Mouse (Mus musculus) heart, embryonic 10.5 days (tissue): ENCODE measurements around the gene Gpank1. TPM values are rescaled to one million over a fixed set of nuclear protein-coding genes. Genes with fewer than 3 reads are reported as not detected.

ENCODE experiments used
- DNase-seq: peaks from one replicate; pipeline ENCODE4 v3.0.0-alpha.2; 2017; ENCODE audit warnings: low spot score
- H3K27ac ChIP-seq: fragments of 300-500 bp; sonication (generic); 2 replicates; pipeline ENCODE4 v1.5.1; 2016; ENCODE audit warnings: mild to moderate bottlenecking
- H3K27me3 ChIP-seq: fragments of 300-500 bp; sonication (generic); 2 replicates; pipeline ENCODE4 v1.6.1; 2016; ENCODE audit warnings: mild to moderate bottlenecking; ENCODE audit not compliant: poor library complexity, insufficient read depth, severe bottlenecking
- H3K36me3 ChIP-seq: fragments of 300-500 bp; sonication (generic); 2 replicates; pipeline ENCODE4 v1.6.1; 2016; ENCODE audit warnings: mild to moderate bottlenecking, moderate library complexity
- H3K4me1 ChIP-seq: fragments of 300-500 bp; sonication (generic); 2 replicates; pipeline ENCODE4 v1.6.1; 2016; ENCODE audit warnings: mild to moderate bottlenecking
- H3K4me3 ChIP-seq: fragments of 300-500 bp; sonication (generic); 2 replicates; pipeline ENCODE4 v1.5.1; 2016; ENCODE audit warnings: mild to moderate bottlenecking, moderate library complexity
- H3K9me3 ChIP-seq: fragments of 300-500 bp; sonication (generic); 2 replicates; pipeline ENCODE4 v1.6.1; 2016; ENCODE audit warnings: mild to moderate bottlenecking, moderate library complexity
- WGBS: fragments of 180-500 bp; shearing (Covaris S2); methylation state at CpG from one replicate; pipeline ENCODE4 v1.1.7; 2016; 5-methylcytosine and 5-hydroxymethylcytosine counted together
- polyA plus RNA-seq: library from polyadenylated mRNA; unstranded; fragments of >200 nt; fragmentation: Nextera tagmentation; extraction: Ambion mirVana; gene quantifications from 2 replicates; pipeline ENCODE4 v1.2.1, GENCODE M21; 2016

Gpank1 gene
- polyA plus RNA-seq, 1 experiment from 2014 or later, result 24.5 TPM

- Histone ChIP-seq H3K4me3 (peak within 1 kb of the TSS; percentile 82), H3K36me3 (peaks cover 31% of the 10 kb centered on the region), H3K27ac (peak within 1 kb of the TSS; percentile 99), H3K27me3 (no peaks in the 10 kb centered on the region), H3K4me1 (peaks cover 17% of the 10 kb centered on the region), H3K9me3 (no peaks in the 10 kb centered on the region)
- 3% methylated on average over 67 of the region's 67 CpGs for WGBS
- DNase-seq, result peak; percentile 96
These were observed 32.2 kb upstream of the Gpank1 start, which contains the start of gene Abhd16a for GRCm38 (mm10) chr17:35088825-35089644. Gene Abhd16a, plus strand, starts transcription at chr17:35089263.

- peak overlapping the region; percentile 99; the same call in 1 of the 2 replicates for H3K27ac ChIP-seq
- H3K9me3 ChIP-seq, result no peaks in the 10 kb centered on the region
- WGBS, result 65% methylated on average over 8 of the region's 8 CpGs
- H3K27me3 ChIP-seq, result no peaks in the 10 kb centered on the region
- H3K36me3 ChIP-seq, result peaks cover 43% of the 10 kb centered on the region
- H3K4me1 ChIP-seq, result peaks cover 17% of the 10 kb centered on the region
- no peak for DNase-seq
- H3K4me3 ChIP-seq, result peak overlapping the region; percentile 82
These were observed 30.9 kb upstream of the Gpank1 start for GRCm38 (mm10) chr17:35090166-35090932.

GRCm38 (mm10) chr17:35092403-35093198 is 28.7 kb upstream of the Gpank1 start:
- Histone ChIP-seq H3K27me3 (no peaks in the 10 kb centered on the region), H3K36me3 (peaks cover 65% of the 10 kb centered on the region), H3K27ac (no peak overlapping the region), H3K4me3 (no peak overlapping the region), H3K9me3 (no peaks in the 10 kb centered on the region), H3K4me1 (peaks cover 17% of the 10 kb centered on the region)
- 89% methylated on average over 14 of the region's 14 CpGs for WGBS
- DNase-seq, result no peak

GRCm38 (mm10) chr17:35094475-35095365 is 26.5 kb upstream of the Gpank1 start:
- H3K4me1 ChIP-seq, result peaks cover 12% of the 10 kb centered on the region
- H3K9me3 ChIP-seq, result no peaks in the 10 kb centered on the region
- H3K36me3 ChIP-seq, result peaks cover 82% of the 10 kb centered on the region
- H3K27ac ChIP-seq, result 0 out of 2 replicates have a peak overlapping the region, but pooled peaks have one; percentile 6
- no peak overlapping the region for H3K4me3 ChIP-seq
- no peak for DNase-seq
- WGBS, result 81% methylated on average over 15 of the region's 15 CpGs
- no peaks in the 10 kb centered on the region for H3K27me3 ChIP-seq

- no peak overlapping the region for H3K4me3 ChIP-seq
- peaks cover 93% of the 10 kb centered on the region for H3K36me3 ChIP-seq
- peak overlapping the region; percentile 23; the same call in 1 of the 2 replicates for H3K27ac ChIP-seq
- H3K27me3 ChIP-seq, result no peaks in the 10 kb centered on the region
- no peak for DNase-seq
- WGBS, result 90% methylated on average over 12 of the region's 12 CpGs
- no peaks in the 10 kb centered on the region for H3K9me3 ChIP-seq
- peaks cover 13% of the 10 kb centered on the region for H3K4me1 ChIP-seq
These were observed 24.7 kb upstream of the Gpank1 start for GRCm38 (mm10) chr17:35096597-35096996.

GRCm38 (mm10) chr17:35097164-35097655 is 24.0 kb upstream of the Gpank1 start:
- no peak overlapping the region for H3K4me3 ChIP-seq
- H3K36me3 ChIP-seq, result peaks cover 93% of the 10 kb centered on the region
- H3K9me3 ChIP-seq, result no peaks in the 10 kb centered on the region
- H3K4me1 ChIP-seq, result peaks cover 15% of the 10 kb centered on the region
- DNase-seq, result no peak
- H3K27ac ChIP-seq, result no peak overlapping the region
- H3K27me3 ChIP-seq, result no peaks in the 10 kb centered on the region
- 82% methylated on average over 12 of the region's 12 CpGs for WGBS

- H3K27ac ChIP-seq, result peak overlapping the region; percentile 3; the same call in 1 of the 2 replicates
- no peaks in the 10 kb centered on the region for H3K27me3 ChIP-seq
- H3K36me3 ChIP-seq, result peaks cover 90% of the 10 kb centered on the region
- peaks cover 31% of the 10 kb centered on the region for H3K4me1 ChIP-seq
- no peak for DNase-seq
- 63% methylated on average over 10 of the region's 10 CpGs for WGBS
- H3K4me3 ChIP-seq, result no peak overlapping the region
- H3K9me3 ChIP-seq, result no peaks in the 10 kb centered on the region
These were observed 21.0 kb upstream of the Gpank1 start for GRCm38 (mm10) chr17:35100196-35100765.

- Histone ChIP-seq H3K9me3 (no peaks in the 10 kb centered on the region), H3K27me3 (no peaks in the 10 kb centered on the region), H3K4me3 (no peak overlapping the region), H3K4me1 (peaks cover 36% of the 10 kb centered on the region), H3K36me3 (peaks cover 82% of the 10 kb centered on the region), H3K27ac (no peak overlapping the region)
- no peak for DNase-seq
- 85% methylated on average over 11 of the region's 11 CpGs for WGBS
These were observed 20.1 kb upstream of the Gpank1 start for GRCm38 (mm10) chr17:35101161-35101560.

GRCm38 (mm10) chr17:35102299-35102698 is 19.0 kb upstream of the Gpank1 start:
- no peak for DNase-seq
- peaks cover 38% of the 10 kb centered on the region for H3K4me1 ChIP-seq
- H3K27ac ChIP-seq, result peak overlapping the region; percentile 19; the same call in 1 of the 2 replicates
- peaks cover 71% of the 10 kb centered on the region for H3K36me3 ChIP-seq
- 81% methylated on average over 8 of the region's 8 CpGs for WGBS
- no peaks in the 10 kb centered on the region for H3K9me3 ChIP-seq
- H3K4me3 ChIP-seq, result no peak overlapping the region
- no peaks in the 10 kb centered on the region for H3K27me3 ChIP-seq

- H3K27me3 ChIP-seq, result no peaks in the 10 kb centered on the region
- H3K27ac ChIP-seq, result no peak overlapping the region
- 64% methylated on average over 6 of the region's 6 CpGs for WGBS
- H3K4me3 ChIP-seq, result no peak overlapping the region
- no peaks in the 10 kb centered on the region for H3K9me3 ChIP-seq
- H3K36me3 ChIP-seq, result peaks cover 65% of the 10 kb centered on the region
- peaks cover 38% of the 10 kb centered on the region for H3K4me1 ChIP-seq
- no peak for DNase-seq
These were observed 18.0 kb upstream of the Gpank1 start for GRCm38 (mm10) chr17:35103221-35103690.

GRCm38 (mm10) chr17:35104079-35104478 is 17.2 kb upstream of the Gpank1 start:
- no peak for DNase-seq
- Histone ChIP-seq H3K27me3 (no peaks in the 10 kb centered on the region), H3K36me3 (peaks cover 57% of the 10 kb centered on the region), H3K4me1 (peaks cover 38% of the 10 kb centered on the region), H3K4me3 (no peak overlapping the region), H3K9me3 (no peaks in the 10 kb centered on the region), H3K27ac (no peak overlapping the region; the same call in 1 of the 2 replicates)
- WGBS, result 84% methylated on average over 7 of the region's 7 CpGs
